Comparison of ENCODE assay signal across 15 mouse cellular contexts in the genomic region with DNA sequence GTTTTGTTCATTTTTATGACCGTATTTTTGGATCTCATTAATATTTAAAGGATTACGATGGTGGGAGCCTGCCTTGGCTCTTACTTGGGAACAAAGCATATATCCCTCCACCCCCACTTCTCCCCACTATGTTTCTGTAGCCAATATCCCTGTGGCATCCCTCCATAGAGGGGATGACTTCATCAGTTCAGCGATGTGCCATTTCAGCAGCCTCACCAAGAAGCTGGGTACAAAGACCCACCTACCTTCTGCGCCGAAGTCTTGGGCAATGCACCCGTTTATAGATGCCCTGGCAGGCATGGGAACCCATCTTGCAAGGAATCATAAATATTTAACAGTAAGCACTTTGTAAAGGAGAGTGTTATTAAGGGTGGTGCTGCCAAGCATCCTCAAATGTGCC.
DNase-seq lines count a peak whose midpoint lies in the region.
"Had no signal": no experiment of that assay in that cellular context is flagged by ENCODE, and none has a peak within 500 bp of the region (broad histone marks: within the 10 kb centered on the region; RNA-seq: fewer than 3 reads in every experiment).

No protein-coding gene starts in this region.

- intact Hi-C loops in left cerebral cortex, postnatal 4 days (cut with DNase I) = no loop called here

- peak; percentile 10 for DNase-seq in layer of hippocampus, adult 11-12 months (ENCODE audit: low spot score)
- DNase-seq in layer of hippocampus, postnatal 10 days (ENCODE audit: low spot score in 2 of 2) = no peak
- DNase-seq in layer of hippocampus, adult 9-11 months = peak; percentile 31
- no peak for DNase-seq in layer of hippocampus, adult 9-10 months (ENCODE audit: low spot score)
- DNase-seq in right cerebral cortex, postnatal 25 days = peak; percentile 19
- DNase-seq in right cerebral cortex, postnatal 14 days = no peak
- peak; percentile 42 for DNase-seq in telencephalon, adult 2 months (ENCODE audit: low read depth, low spot score)
- DNase-seq in left cerebral cortex, postnatal 4 days = no peak
- DNase-seq: adrenal gland, adult 2 months; adrenal gland, postnatal 10 days; adrenal gland, postnatal 25 days; cerebellum, adult 11-12 months; cerebellum, adult 2 months; cerebellum, adult 9-10 months; cerebellum, postnatal 25 days had no signal

Comparison
In these comparisons a context has a peak if more than half of its experiments do, and no peak if none do; other contexts are left out.
1. DNase-seq: peak in layer of hippocampus, adult 11-12 months (single experiment), layer of hippocampus, adult 9-11 months (single experiment), right cerebral cortex, postnatal 25 days (single experiment) and telencephalon, adult 2 months (single experiment); none in layer of hippocampus, postnatal 10 days (0 of 2), layer of hippocampus, adult 9-10 months (single experiment), right cerebral cortex, postnatal 14 days (single experiment) and left cerebral cortex, postnatal 4 days (single experiment).